Mouse (Mus musculus) limb, embryonic 11.5 days (tissue): ENCODE measurements around the gene Tmem82. TPM values are rescaled to one million over a fixed set of nuclear protein-coding genes. Genes with fewer than 3 reads are reported as not detected.

Experiments
- ATAC-seq: fragments of 200-750 bp; cut with Nextera tagmentation; 2 replicates; pipeline ENCODE4 v1.8.0; 2017; ENCODE audit warnings: low read depth; ENCODE audit not compliant: insufficient number of reproducible peaks, low FRiP score, low TSS enrichment
- DNase-seq: peaks from one replicate; pipeline ENCODE4 v3.0.0-alpha.2; 2015; ENCODE audit warnings: low spot score
- H3K27ac ChIP-seq: fragments of 300-500 bp; sonication (generic); replicated peaks from 2 replicates; pipeline ENCODE4 v1.5.1; 2014; ENCODE audit warnings: low read depth, mild to moderate bottlenecking, low read length
- H3K27me3 ChIP-seq: fragments of 300-500 bp; sonication (generic); 2 replicates; pipeline ENCODE4 v1.6.1; 2014; ENCODE audit warnings: mild to moderate bottlenecking, low read length, mixed read lengths; ENCODE audit not compliant: control insufficient read depth, insufficient read depth
- H3K36me3 ChIP-seq: fragments of 300-500 bp; sonication (generic); 2 replicates; pipeline ENCODE4 v1.6.1; 2014; ENCODE audit warnings: mild to moderate bottlenecking, low read length, moderate library complexity, mixed read lengths; ENCODE audit not compliant: control insufficient read depth, insufficient read depth
- H3K4me1 ChIP-seq: fragments of 300-500 bp; sonication (generic); 2 replicates; pipeline ENCODE4 v1.6.1; 2014; ENCODE audit warnings: low read length, mixed read lengths; ENCODE audit not compliant: control insufficient read depth, insufficient read depth
- H3K4me2 ChIP-seq: fragments of 300-500 bp; sonication (generic); 2 replicates; pipeline ENCODE4 v1.6.1; 2014; ENCODE audit warnings: low read depth, mild to moderate bottlenecking, moderate library complexity; ENCODE audit not compliant: severe bottlenecking
- H3K4me3 ChIP-seq: fragments of 300-500 bp; sonication (generic); 2 replicates; pipeline ENCODE4 v1.5.1; 2014; ENCODE audit warnings: low read depth, low read length
- H3K9ac ChIP-seq: fragments of 300-500 bp; sonication (generic); 2 replicates; pipeline ENCODE4 v1.6.1; 2014; ENCODE audit warnings: mild to moderate bottlenecking, low read length
- H3K9me3 ChIP-seq: fragments of 300-500 bp; sonication (generic); 2 replicates; pipeline ENCODE4 v1.6.1; 2016; ENCODE audit warnings: low read length; ENCODE audit not compliant: control insufficient read depth
- WGBS: fragments of 180-500 bp; shearing (Covaris S2); extraction: QIAGEN DNeasy Blood & Tissue Kit; methylation state at CpG from one replicate; pipeline ENCODE4 v1.1.7; 2014; 5-methylcytosine and 5-hydroxymethylcytosine counted together
- polyA plus RNA-seq: library from polyadenylated mRNA; unstranded; fragments of >200 nt; fragmentation: Nextera tagmentation; extraction: Ambion mirVana; gene quantifications from 2 replicates; pipeline ENCODE4 v1.2.1, GENCODE M21; 2014

The Tmem82 gene
- polyA plus RNA-seq, 1 experiment from 2014 or later: 0.60 TPM

- Histone ChIP-seq H3K9me3 (no peaks in the 10 kb centered on the region), H3K36me3 (peaks cover 11% of the 10 kb centered on the region; the same call in 1 of the 2 replicates), H3K4me1 (0 out of 2 replicates have a peak, but pooled peaks cover 5% of the 10 kb centered on the region), H3K4me3 (no peak overlapping the region), H3K27me3 (no peaks in the 10 kb centered on the region), H3K27ac (no peak overlapping the region), H3K9ac (no peak overlapping the region), H3K4me2 (no peak overlapping the region)
- 88% methylated on average over 9 of the region's 9 CpGs for WGBS
- ATAC-seq (no peak), DNase-seq (no peak)
Observed at GRCm38 (mm10) chr4:141595605-141596268, 22.7 kb downstream of the Tmem82 start.

GRCm38 (mm10) chr4:141595138-141595537 is 23.3 kb downstream of the Tmem82 start:
- H3K9ac ChIP-seq: no peak overlapping the region
- H3K27ac ChIP-seq: no peak overlapping the region
- no peak overlapping the region for H3K4me2 ChIP-seq
- H3K9me3 ChIP-seq: no peaks in the 10 kb centered on the region
- no peaks in the 10 kb centered on the region for H3K27me3 ChIP-seq
- DNase-seq (no peak), ATAC-seq (no peak)
- 95% methylated on average over 11 of the region's 11 CpGs for WGBS
- H3K4me1 ChIP-seq: 0 out of 2 replicates have a peak, but pooled peaks cover 5% of the 10 kb centered on the region
- no peak overlapping the region for H3K4me3 ChIP-seq
- peaks cover 12% of the 10 kb centered on the region; the same call in 1 of the 2 replicates for H3K36me3 ChIP-seq

- Histone ChIP-seq H3K4me1 (no peaks in the 10 kb centered on the region), H3K4me2 (no peak overlapping the region), H3K9me3 (no peaks in the 10 kb centered on the region), H3K9ac (no peak overlapping the region), H3K27me3 (no peaks in the 10 kb centered on the region), H3K36me3 (peaks cover 24% of the 10 kb centered on the region; the same call in 1 of the 2 replicates), H3K4me3 (no peak overlapping the region), H3K27ac (no peak overlapping the region)
- peak; percentile 56 for DNase-seq
- 33% methylated on average over 3 of the region's 3 CpGs for WGBS
- ATAC-seq: no peak
Observed at GRCm38 (mm10) chr4:141591547-141591946, 26.9 kb downstream of the Tmem82 start.

- no peak overlapping the region for H3K9ac ChIP-seq
- DNase-seq: no peak
- H3K4me1 ChIP-seq: no peaks in the 10 kb centered on the region
- no peak overlapping the region for H3K4me3 ChIP-seq
- WGBS: 92% methylated on average over 8 of the region's 8 CpGs
- no peaks in the 10 kb centered on the region for H3K9me3 ChIP-seq
- H3K27me3 ChIP-seq: no peaks in the 10 kb centered on the region
- H3K27ac ChIP-seq: no peak overlapping the region
- peaks cover 8% of the 10 kb centered on the region for H3K36me3 ChIP-seq
- H3K4me2 ChIP-seq: no peak overlapping the region
- no peak for ATAC-seq
Observed at GRCm38 (mm10) chr4:141583919-141584318, 34.5 kb downstream of the Tmem82 start.

GRCm38 (mm10) chr4:141581051-141581450 is 37.4 kb downstream of the Tmem82 start:
- no peak for ATAC-seq
- Histone ChIP-seq H3K4me2 (no peak overlapping the region), H3K27ac (no peak overlapping the region), H3K9ac (no peak overlapping the region), H3K4me1 (no peaks in the 10 kb centered on the region), H3K9me3 (no peaks in the 10 kb centered on the region), H3K36me3 (peaks cover 13% of the 10 kb centered on the region), H3K27me3 (no peaks in the 10 kb centered on the region), H3K4me3 (no peak overlapping the region)
- WGBS: 92% methylated on average over 13 of the region's 13 CpGs
- DNase-seq: no peak

GRCm38 (mm10) chr4:141578833-141579232 is 39.6 kb downstream of the Tmem82 start:
- Histone ChIP-seq H3K9ac (no peak overlapping the region), H3K27me3 (no peaks in the 10 kb centered on the region), H3K9me3 (no peaks in the 10 kb centered on the region), H3K4me3 (no peak overlapping the region), H3K4me1 (no peaks in the 10 kb centered on the region), H3K27ac (no peak overlapping the region), H3K4me2 (no peak overlapping the region), H3K36me3 (peaks cover 7% of the 10 kb centered on the region)
- WGBS: 79% methylated on average over 3 of the region's 3 CpGs
- DNase-seq (no peak), ATAC-seq (no peak)

- no peaks in the 10 kb centered on the region for H3K4me1 ChIP-seq
- WGBS: 90% methylated on average over 7 of the region's 7 CpGs
- H3K9ac ChIP-seq: no peak overlapping the region
- H3K27ac ChIP-seq: no peak overlapping the region
- no peak for ATAC-seq
- no peaks in the 10 kb centered on the region for H3K9me3 ChIP-seq
- no peak for DNase-seq
- H3K4me3 ChIP-seq: no peak overlapping the region
- no peak overlapping the region for H3K4me2 ChIP-seq
- peaks cover 7% of the 10 kb centered on the region for H3K36me3 ChIP-seq
- H3K27me3 ChIP-seq: no peaks in the 10 kb centered on the region
Observed at GRCm38 (mm10) chr4:141576877-141577276, 41.6 kb downstream of the Tmem82 start.

- no peaks in the 10 kb centered on the region for H3K9me3 ChIP-seq
- DNase-seq: no peak
- H3K36me3 ChIP-seq: peaks cover 7% of the 10 kb centered on the region
- H3K4me2 ChIP-seq: no peak overlapping the region
- 88% methylated on average over 11 of the region's 11 CpGs for WGBS
- no peak overlapping the region for H3K4me3 ChIP-seq
- no peak overlapping the region for H3K9ac ChIP-seq
- no peak for ATAC-seq
- H3K27me3 ChIP-seq: no peaks in the 10 kb centered on the region
- no peak overlapping the region for H3K27ac ChIP-seq
- H3K4me1 ChIP-seq: no peaks in the 10 kb centered on the region
Observed at GRCm38 (mm10) chr4:141576404-141576803, 42.0 kb downstream of the Tmem82 start.
